Mouse (Mus musculus): ENCODE measurements around the gene Tnfaip8l2.

Tnfaip8l2 gene

DNA sequence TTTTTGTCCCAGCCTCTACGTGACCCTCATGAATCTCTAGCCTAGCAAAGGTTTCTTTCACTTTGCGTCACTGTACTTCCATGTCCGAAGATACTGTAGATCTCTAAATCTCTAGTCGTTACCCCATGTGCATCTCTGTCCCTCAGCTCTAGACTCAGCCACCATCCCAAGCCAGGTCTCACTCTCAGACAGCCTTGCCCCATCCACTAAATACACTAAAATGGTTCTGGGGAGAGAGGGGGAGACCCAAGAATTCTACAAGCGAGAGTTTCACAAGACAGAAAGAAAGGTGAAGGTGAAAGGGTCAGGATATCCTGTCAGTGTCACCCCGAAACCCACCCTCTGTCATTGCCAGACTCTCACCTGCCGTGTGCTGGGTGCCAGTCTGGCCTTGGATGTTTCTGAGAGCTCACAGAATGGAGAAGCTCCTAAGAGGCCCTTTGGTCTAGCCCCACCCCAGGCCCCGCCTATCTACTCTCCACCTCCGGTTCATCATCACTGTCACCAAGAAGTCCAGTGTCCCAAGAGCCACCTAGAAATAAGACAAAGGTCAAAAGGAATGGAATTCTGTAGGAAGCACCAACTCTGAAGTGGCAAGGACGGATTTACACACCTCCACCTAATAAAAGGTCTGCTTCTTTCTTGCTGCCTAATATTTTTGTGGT lies at the start of gene Tnfaip8l2:
Tnfaip8l2 (minus strand) TSS at position 409 of the 665 bp plus-strand sequence.
- DNase-seq = no peak

GRCm38 (mm10) chr3:95186888-95187287 lies 44.7 kb upstream of the Tnfaip8l2 start:
- no peak for DNase-seq

DNA sequence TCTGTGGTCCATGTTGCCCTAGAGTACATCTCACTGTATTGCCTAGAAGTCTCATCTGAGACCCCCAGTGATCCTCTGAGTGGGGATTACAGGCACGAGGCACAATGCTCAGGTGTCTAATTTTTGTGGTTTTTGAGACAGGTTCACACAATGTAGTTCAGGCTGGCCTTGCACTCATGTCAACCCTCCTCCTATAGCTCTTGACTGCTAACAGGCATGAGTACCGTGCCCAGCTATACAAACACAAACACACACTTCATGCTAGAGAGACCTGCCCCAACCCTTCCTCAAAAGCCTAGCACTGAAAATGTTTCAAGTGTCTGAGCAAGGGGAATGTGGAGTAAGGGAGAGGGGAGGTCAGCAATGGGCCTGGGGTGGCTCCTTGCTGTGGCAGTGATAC lies 43.9 kb upstream of the Tnfaip8l2 start:
- no peak for DNase-seq

DNA sequence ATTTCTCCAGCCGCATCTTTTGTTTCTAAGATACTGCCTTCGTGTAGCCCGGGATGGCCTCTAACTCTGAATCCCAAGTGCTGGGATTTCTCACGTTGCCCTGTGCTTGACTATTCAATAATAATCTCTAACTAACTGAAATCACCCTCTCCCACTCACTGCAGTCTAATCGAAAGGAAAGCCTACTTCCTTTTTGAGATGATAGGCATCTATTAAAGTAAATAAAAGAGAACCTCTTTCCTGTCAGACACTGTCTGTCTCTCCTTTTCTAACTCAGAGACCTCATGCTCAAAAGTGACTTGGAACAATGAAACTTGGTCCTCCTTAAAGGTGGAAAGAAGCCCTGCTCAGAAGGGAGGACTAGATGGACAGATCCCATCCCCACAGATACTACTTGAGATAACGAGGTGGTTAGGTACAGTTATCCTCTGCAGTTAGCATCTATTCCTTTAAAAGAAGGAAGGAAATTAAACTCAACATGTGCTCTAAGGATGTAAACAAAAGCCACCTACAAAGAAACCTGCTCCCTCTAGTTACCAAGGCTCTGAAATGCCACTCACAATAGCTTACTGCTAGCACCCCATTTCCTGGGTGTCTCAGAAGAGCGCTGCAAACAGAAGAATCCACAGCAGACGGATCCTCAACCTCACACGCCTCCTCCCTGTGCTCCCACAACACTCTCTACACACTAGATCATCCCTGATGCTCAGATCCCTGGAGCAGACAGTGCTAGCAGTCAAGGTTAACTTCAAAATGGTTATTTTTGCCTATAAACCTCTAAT lies 42.8 kb upstream of the Tnfaip8l2 start:
- DNase-seq = no peak

- DNase-seq = no peak
Measured at GRCm38 (mm10) chr3:95181841-95182240, 39.7 kb upstream of the Tnfaip8l2 start.

DNA sequence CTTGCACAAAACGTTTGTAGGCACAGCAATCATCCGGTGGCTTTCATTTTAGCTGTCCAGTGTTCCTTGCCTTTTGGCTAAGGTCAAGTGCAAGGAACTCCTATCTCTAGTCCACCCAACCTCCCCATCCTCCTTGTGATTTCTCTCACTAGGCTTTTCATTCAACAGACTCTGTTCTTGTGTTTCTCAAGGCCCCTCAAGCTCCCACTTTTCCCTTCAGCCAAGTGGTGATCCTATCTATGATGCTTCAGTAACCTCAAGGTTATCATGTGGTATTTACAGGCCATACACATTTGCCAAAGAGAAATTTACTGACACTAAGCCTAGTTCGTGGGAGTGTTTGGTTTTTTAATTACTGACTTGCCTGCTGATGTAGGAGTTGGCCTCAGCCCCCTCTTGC lies 37.7 kb upstream of the Tnfaip8l2 start:
- DNase-seq = no peak

DNA sequence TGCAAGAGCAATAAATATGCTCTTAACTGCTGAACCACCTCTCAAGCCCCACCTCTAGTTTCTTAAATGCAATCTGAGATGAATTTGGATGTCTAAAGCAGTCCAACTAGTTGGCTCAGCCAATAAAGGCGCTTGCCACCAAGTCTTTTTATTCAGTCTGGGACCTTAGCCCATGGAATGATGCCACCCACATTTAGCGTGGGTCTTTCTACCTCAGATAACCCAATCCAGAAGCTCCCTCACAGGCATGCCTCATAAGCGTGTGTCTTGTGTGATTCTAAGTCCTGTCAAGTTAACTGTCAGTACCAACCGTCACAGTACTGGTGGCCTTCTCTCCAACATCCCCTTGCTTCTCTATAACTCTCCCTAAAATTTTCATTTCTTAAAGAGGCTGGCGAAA lies 36.8 kb upstream of the Tnfaip8l2 start:
- no peak for DNase-seq

- no peak for DNase-seq
Measured at GRCm38 (mm10) chr3:95177583-95177982, 35.4 kb upstream of the Tnfaip8l2 start.

DNA sequence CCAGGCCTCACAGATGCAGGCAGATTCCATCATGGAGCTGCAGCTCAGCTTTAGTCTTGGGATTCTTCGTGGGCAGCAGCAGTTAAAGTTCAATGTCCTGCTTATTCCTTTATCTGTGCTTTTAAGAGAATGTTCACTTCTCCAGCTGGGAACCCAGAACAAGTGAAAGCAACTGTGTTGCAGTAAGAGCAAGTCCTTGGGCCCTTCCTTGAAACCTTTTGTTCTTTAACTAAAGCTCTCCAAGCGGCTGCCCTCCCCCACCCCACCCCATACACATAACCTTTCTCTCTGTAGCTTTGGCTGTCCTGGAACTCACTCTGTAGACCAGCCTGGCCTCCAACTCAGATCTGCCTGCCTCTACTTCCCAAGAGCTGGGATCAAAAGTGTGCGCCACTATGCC lies 34.3 kb upstream of the Tnfaip8l2 start:
- DNase-seq = no peak

DNA sequence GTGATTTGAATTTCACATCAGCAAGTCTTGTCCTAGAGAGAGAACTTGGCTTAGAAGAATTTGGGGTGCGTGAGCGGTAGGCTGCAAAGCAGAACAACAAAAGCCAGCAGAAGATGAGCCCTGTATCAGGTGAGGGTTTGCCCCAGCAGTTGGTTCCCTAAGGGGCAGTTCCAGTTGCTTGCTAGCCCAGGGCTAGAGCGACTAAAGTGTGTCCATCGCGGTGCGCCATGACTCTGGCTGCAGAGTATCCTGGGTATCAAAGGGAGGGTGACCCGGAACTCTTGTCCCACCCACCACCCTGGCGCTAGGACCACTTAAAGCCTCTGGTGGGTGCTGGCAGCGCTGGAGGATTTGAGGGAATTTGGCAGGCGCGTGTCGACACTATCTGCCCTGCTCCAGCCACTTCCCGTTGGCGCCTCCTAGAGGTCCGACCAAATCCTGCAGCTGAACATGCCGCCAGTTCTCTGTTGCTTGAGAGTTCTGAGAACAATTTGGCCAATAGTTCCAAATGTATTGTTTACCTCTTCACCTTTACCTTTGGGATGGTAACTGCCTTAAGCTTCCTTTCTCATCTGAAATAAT lies 31.9 kb upstream of the Tnfaip8l2 start:
- peak; percentile 95 for DNase-seq

GRCm38 (mm10) chr3:95173256-95173949 lies 31.2 kb upstream of the Tnfaip8l2 start:
- peak; percentile 67 for DNase-seq

DNA sequence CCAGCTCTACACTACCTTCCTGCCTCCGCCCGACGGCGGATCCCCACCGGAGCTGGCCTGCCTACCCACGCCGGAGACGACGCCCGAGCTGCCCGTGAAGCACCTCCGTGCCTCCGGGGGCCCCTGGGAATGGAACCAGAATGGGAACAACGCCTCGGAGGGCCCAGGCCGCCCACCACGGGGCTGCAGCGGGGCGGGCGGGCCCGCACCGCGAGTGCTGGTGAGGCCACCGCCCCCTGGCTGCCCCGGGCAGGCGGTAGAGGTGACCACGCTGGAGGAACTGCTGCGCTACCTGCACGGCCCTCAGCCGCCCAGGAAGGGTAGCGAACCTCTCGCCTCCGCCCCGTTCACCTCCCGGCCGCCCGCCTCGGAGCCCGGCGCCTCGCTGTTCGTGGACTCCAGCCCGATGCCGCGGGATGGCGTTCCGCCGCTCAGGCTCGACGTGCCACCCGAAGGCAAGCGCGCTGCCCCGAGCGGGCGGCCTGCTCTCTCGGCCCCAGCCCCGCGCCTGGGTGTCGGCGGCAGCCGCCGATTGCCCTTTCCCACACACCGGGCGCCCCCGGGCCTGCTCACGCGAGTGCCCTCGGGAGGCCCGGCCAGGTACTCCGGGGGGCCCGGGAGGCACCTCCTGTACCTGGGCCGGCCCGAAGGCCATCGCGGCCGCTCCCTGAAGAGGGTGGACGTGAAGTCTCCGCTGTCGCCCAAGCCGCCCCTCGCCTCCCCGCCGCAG lies 30.5 kb upstream of the Tnfaip8l2 start:
- DNase-seq = peak; percentile 27

DNA sequence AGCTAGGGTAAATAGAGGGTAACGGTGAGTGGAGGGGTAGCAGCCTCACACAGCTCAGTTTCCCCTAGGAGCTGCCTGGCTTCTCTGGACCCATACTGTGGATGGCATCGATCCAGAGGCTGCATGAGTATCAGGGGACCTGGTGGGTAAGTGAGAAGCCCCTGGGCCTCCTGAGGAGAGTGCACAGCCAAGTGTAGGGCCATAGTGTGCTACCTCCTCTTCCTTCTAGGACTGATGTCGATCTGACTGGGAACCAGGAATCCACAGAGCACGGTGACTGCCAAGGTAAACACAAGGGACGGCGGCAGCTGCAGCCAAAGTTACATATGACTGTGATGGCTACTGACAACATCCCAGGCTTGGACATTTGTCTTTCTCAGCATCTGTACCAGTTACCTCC lies 28.9 kb upstream of the Tnfaip8l2 start:
- DNase-seq = no peak

DNA sequence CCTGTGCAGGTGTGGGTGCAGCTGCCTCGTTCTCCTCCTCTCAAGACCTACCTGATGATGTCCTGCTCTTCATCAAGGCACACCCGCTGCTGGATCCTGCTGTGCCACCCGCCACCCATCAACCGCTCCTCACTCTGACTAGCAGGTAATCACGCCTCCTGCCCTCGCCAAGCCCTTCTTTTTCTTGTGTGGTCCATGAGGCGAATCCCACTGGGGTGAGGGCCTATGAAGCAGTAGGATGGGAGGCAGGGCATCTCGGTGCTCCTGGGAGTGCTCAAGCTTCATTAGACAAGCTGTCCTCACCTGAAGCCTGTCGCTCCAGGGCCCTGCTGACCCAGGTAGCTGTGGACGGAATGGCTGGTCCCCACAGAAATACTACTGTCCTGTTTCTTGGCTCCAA lies 27.8 kb upstream of the Tnfaip8l2 start:
- no peak for DNase-seq

GRCm38 (mm10) chr3:95164840-95165239 lies 22.7 kb upstream of the Tnfaip8l2 start:
- no peak for DNase-seq

DNA sequence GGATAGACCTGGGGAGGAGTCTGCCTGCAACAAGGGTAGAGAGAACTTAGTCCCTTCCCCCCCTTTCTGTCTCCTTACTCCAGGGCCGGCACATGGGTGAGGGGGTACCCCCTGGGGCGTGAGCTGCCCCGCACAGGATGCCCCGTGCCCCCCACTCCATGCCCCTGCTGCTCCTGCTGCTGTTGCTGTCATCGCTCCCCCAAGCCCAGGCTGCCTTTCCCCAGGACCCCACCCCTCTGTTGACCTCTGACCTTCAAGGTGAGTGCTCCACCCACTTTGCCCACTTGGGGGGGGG lies 22.0 kb upstream of the Tnfaip8l2 start:
- DNase-seq = no peak

DNA sequence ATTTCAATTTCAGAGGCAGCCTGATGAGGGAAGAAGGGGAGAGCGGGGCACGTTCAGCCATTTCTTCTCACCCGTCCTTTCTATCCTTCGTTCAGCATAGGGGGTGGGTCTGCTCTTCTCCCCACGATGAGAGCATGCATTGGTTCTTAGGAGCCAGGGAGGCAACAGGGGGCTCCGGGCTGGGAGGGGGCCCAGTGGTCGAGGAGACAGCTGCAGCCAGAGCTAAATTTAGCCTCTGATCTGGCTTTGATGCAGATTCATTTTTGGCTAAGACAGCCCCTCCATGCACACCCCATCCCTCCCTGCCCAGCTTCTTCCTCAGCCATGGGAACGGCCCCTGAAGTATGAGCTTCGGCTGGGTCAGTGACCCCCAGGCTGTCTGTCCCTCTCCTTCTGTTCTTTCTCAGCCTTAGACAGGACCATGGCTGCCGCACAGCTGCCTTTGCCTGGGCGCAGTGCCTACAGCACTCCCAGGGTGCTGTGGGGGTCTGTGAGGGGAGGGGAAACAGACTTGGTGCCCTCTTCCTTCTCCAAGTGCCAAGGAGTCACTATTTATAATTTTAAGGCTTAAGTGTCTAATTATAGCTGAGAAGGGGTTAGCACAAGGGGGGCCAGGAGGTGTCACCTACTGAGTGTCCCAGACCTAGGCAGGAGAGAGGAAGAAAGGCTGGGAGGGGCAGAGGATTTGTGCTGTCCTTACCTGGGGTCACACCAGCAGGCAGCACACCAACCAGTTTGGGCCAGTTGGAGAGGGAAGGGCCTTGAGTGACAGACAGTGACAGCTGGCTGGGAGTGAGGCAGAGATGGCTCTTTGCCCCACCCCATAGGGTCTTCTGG lies 21.5 kb upstream of the Tnfaip8l2 start:
- DNase-seq = peak; percentile 43

GRCm38 (mm10) chr3:95162345-95162628 lies 20.1 kb upstream of the Tnfaip8l2 start:
- no peak for DNase-seq

DNA sequence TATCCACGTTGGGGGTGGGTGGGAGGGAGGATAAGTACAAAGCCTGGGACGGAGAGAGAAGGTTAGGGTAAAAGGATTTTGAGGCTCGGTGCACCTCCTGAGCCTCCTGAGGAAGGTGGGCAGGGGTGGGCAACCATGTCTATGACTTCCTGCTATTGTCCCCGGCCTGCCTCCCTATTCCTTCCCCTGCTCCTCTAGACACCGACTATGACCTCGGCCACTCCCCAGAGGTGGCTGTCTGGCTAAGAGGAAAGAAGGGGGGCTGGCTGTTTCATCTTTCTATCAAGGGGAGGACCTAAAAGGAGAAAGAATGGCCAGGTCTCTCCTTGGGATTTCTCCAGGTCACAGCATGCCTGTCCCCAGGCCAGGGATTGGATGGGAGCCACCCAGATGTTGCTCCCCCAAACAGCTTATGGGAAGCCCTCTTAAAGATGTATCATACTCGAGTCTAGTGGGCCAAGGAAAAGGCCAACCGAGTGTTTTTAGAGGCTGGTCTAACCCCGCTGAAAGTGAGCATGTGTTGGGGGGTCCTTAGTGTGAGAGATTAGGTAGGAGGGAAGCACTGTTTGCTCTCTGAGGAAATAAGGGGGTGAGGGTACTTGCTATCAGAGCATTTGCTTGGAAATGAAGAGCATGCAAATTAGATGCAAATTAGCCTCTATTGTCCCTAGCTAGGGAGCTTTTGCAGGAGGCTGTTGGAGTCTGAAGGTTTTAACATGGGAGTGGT lies 19.6 kb upstream of the Tnfaip8l2 start:
- no peak for DNase-seq

GRCm38 (mm10) chr3:95161041-95161551 lies 18.9 kb upstream of the Tnfaip8l2 start:
- DNase-seq = peak; percentile 56

Measured in kidney, postnatal 10 days (tissue).